8 mouse cellular contexts compared by ENCODE assay signal in genomic region chr9:70543048-70543880, GRCm38 (mm10). TPM values are rescaled to one million over a fixed set of nuclear protein-coding genes. Genes with fewer than 3 reads are reported as not detected.
DNase-seq lines count a peak whose midpoint lies in the region; ATAC-seq lines count a peak whose summit lies in the region.

No protein-coding gene starts in this region.

- peak overlapping the region; percentile 99 for H3K27ac ChIP-seq in heart, embryonic 11.5 days (ENCODE audit: low read depth, low read length)
- peak overlapping the region; percentile 97 for H3K27ac ChIP-seq in limb, embryonic 11.5 days (replicated peaks; ENCODE audit: low read depth, low read length)
- peak overlapping the region; percentile 98 for H3K27ac ChIP-seq in midbrain, embryonic 14.5 days (replicated peaks; ENCODE audit: low read depth, low read length)

- no peak for DNase-seq in heart, adult 11 months
- peak; percentile 11 for DNase-seq in CD4-positive helper T cell, adult 2 months (ENCODE audit: low read depth, low spot score)
- DNase-seq in brain, embryonic 18.5 days (ENCODE audit: low read depth, low spot score): peak; percentile 6
- peak; percentile 14 to 37 for DNase-seq in gastrocnemius, adult 8-10 months (ENCODE audit: low spot score in 2 of 2)
- DNase-seq in limb, embryonic 11.5 days (ENCODE audit: low spot score): peak; percentile 74
- peak; percentile 80 for DNase-seq in midbrain, embryonic 14.5 days
- DNase-seq in layer of hippocampus, postnatal 36 days: no peak

- no peaks in the 10 kb centered on the region for H3K27me3 ChIP-seq in heart, embryonic 11.5 days (ENCODE audit: control insufficient read depth, insufficient read depth, low read length)
- no peaks in the 10 kb centered on the region for H3K27me3 ChIP-seq in limb, embryonic 11.5 days (ENCODE audit: control insufficient read depth, insufficient read depth, low read length)
- no peaks in the 10 kb centered on the region for H3K27me3 ChIP-seq in midbrain, embryonic 14.5 days (ENCODE audit: control insufficient read depth, insufficient read depth, low read length)

- peak overlapping the region; percentile 98 for H3K9ac ChIP-seq in heart, embryonic 11.5 days (ENCODE audit: low read depth, low read length)
- H3K9ac ChIP-seq in limb, embryonic 11.5 days (ENCODE audit: low read length): peak overlapping the region; percentile 96
- peak overlapping the region; percentile 96 for H3K9ac ChIP-seq in midbrain, embryonic 14.5 days (replicated peaks; ENCODE audit: low read length)

- no peaks in the 10 kb centered on the region for H3K9me3 ChIP-seq in heart, embryonic 11.5 days (replicated peaks; ENCODE audit: control insufficient read depth, low read length)
- no peaks in the 10 kb centered on the region for H3K9me3 ChIP-seq in limb, embryonic 11.5 days (ENCODE audit: control insufficient read depth, low read length)
- no peaks in the 10 kb centered on the region for H3K9me3 ChIP-seq in midbrain, embryonic 14.5 days (ENCODE audit: control insufficient read depth, low read length)

- H3K4me2 ChIP-seq in heart, embryonic 11.5 days: peak overlapping the region; percentile 94
- H3K4me2 ChIP-seq in limb, embryonic 11.5 days (ENCODE audit: low read depth, severe bottlenecking): peak overlapping the region; percentile 56
- peak overlapping the region; percentile 79 for H3K4me2 ChIP-seq in midbrain, embryonic 14.5 days (ENCODE audit: low read length)

- peak; percentile 76 for ATAC-seq in heart, embryonic 11.5 days (replicated peaks; ENCODE audit: insufficient number of reproducible peaks, low FRiP score, low TSS enrichment)
- ATAC-seq in limb, embryonic 11.5 days (ENCODE audit: insufficient number of reproducible peaks, low FRiP score, low TSS enrichment, low read depth): peak; percentile 71
- peak; percentile 77 for ATAC-seq in midbrain, embryonic 14.5 days (ENCODE audit: low FRiP score, low TSS enrichment)

- H3K36me3 ChIP-seq in heart, embryonic 11.5 days (ENCODE audit: control insufficient read depth, insufficient read depth, low read length): no peaks in the 10 kb centered on the region
- no peaks in the 10 kb centered on the region for H3K36me3 ChIP-seq in limb, embryonic 11.5 days (ENCODE audit: control insufficient read depth, insufficient read depth, low read length)
- no peaks in the 10 kb centered on the region; the same call in 1 of the 2 replicates for H3K36me3 ChIP-seq in midbrain, embryonic 14.5 days (ENCODE audit: control insufficient read depth, insufficient read depth, low read length)

- 0 out of 2 replicates have a peak, but pooled peaks cover 3% of the 10 kb centered on the region for H3K4me1 ChIP-seq in heart, embryonic 11.5 days (ENCODE audit: control insufficient read depth, insufficient read depth, low read length)
- no peaks in the 10 kb centered on the region for H3K4me1 ChIP-seq in limb, embryonic 11.5 days (ENCODE audit: control insufficient read depth, insufficient read depth, low read length)
- H3K4me1 ChIP-seq in midbrain, embryonic 14.5 days (ENCODE audit: control insufficient read depth, insufficient read depth, low read length): peaks cover 19% of the 10 kb centered on the region

- peak overlapping the region; percentile 74 for H3K4me3 ChIP-seq in heart, embryonic 11.5 days (ENCODE audit: low read depth, low read length)
- peak overlapping the region; percentile 87 for H3K4me3 ChIP-seq in limb, embryonic 11.5 days (ENCODE audit: low read depth, low read length)
- H3K4me3 ChIP-seq in midbrain, embryonic 14.5 days (replicated peaks; ENCODE audit: low read depth, low read length): peak overlapping the region; percentile 84

- 2% methylated on average over 63 of the region's 64 CpGs for WGBS in heart, embryonic 11.5 days (ENCODE audit: insufficient replicate concordance)
- 2% methylated on average over 54 of the region's 64 CpGs for WGBS in limb, embryonic 11.5 days
- WGBS in midbrain, embryonic 14.5 days: 1% methylated on average over 63 of the region's 64 CpGs

RNA-seq across cellular contexts. Expression of gene Sltm, which starts 0.7 kb away (rescaled TPM):
- polyA plus RNA-seq in heart, embryonic 11.5 days (2014; fragmentation: Nextera tagmentation; extraction: Ambion mirVana): 40.6 and 48.3 TPM in 2 replicates
- total RNA-seq in gastrocnemius, adult 8-10 months (2022): 10 to 100 TPM; 11.6 to 16.1 (median 14.6) TPM
- polyA plus RNA-seq in limb, embryonic 11.5 days (2014; fragmentation: Nextera tagmentation; extraction: Ambion mirVana): 70.1 and 72.3 TPM in 2 replicates
- 61.8 and 65.5 TPM in 2 replicates for polyA plus RNA-seq in midbrain, embryonic 14.5 days (2014; fragmentation: Nextera tagmentation; extraction: Ambion mirVana)
- total RNA-seq in layer of hippocampus, postnatal 36 days (2021): 10 to 100 TPM; 52.0 to 57.4 TPM

RNA-seq across cellular contexts. Expression of gene Rnf111, which starts 39.7 kb away (rescaled TPM):
- polyA plus RNA-seq in heart, embryonic 11.5 days (2014; fragmentation: Nextera tagmentation; extraction: Ambion mirVana): 25.2 and 26.0 TPM in 2 replicates
- 10 to 100 TPM in 3 of 4 experiments, 1 to 10 TPM in 1; 9.9 to 13.2 (median 11.0) TPM for total RNA-seq in gastrocnemius, adult 8-10 months (2022)
- polyA plus RNA-seq in limb, embryonic 11.5 days (2014; fragmentation: Nextera tagmentation; extraction: Ambion mirVana): 31.7 and 34.7 TPM in 2 replicates
- 37.5 and 38.9 TPM in 2 replicates for polyA plus RNA-seq in midbrain, embryonic 14.5 days (2014; fragmentation: Nextera tagmentation; extraction: Ambion mirVana)
- 10 to 100 TPM; 41.6 to 43.8 TPM for total RNA-seq in layer of hippocampus, postnatal 36 days (2021)

Comparison
In these comparisons a context has a peak if more than half of its experiments do, and no peak if none do; other contexts are left out.
1. DNase-seq: peak in CD4-positive helper T cell, adult 2 months (single experiment), brain, embryonic 18.5 days (single experiment), gastrocnemius, adult 8-10 months (2 of 2), limb, embryonic 11.5 days (single experiment) and midbrain, embryonic 14.5 days (single experiment); none in heart, adult 11 months (single experiment) and layer of hippocampus, postnatal 36 days (0 of 2).
2. Peak in every context shown above with its lines, with median percentiles within 50 percentile points of each other: ATAC-seq, H3K27ac ChIP-seq, H3K4me2 ChIP-seq, H3K4me3 ChIP-seq and H3K9ac ChIP-seq.